Mouse (Mus musculus): ENCODE results near the gene Arhgap18. TPM values are rescaled to one million over a fixed set of nuclear protein-coding genes. Genes with fewer than 3 reads are reported as not detected.

The Arhgap18 gene
- polyA plus RNA-seq, 1 experiment: 10.7 TPM

GRCm38 (mm10) chr10:26877309-26877708 is 124.1 kb downstream of the Arhgap18 start:
- WGBS: 91% methylated on average over 11 of the region's 11 CpGs
- Histone ChIP-seq H3K4me3 (ENCODE audit: insufficient read depth, low read depth, low read length) (no peak overlapping the region), H3K4me1 (ENCODE audit: control insufficient read depth, insufficient read depth, low read length) (no peaks in the 10 kb centered on the region), H3K27me3 (replicated peaks; ENCODE audit: control insufficient read depth, insufficient read depth, low read length) (no peaks in the 10 kb centered on the region), H3K27ac (ENCODE audit: insufficient read depth, low read depth, low read length) (no peak overlapping the region), H3K36me3 (ENCODE audit: control insufficient read depth, insufficient read depth, low read length) (peaks cover 2% of the 10 kb centered on the region; the same call in 1 of the 2 replicates)
- no peak for DNase-seq
- TF ChIP-seq POLR2A (IDR thresholded peaks at IDR 0.05; ENCODE audit: low read depth, low read length): no peak
- no peak for TF ChIP-seq CTCF (conservative IDR thresholded peaks at IDR 0.05; ENCODE audit: insufficient read depth, insufficient read length, low read depth, low read length)

- H3K4me1 ChIP-seq (ENCODE audit: control insufficient read depth, insufficient read depth, low read length): no peaks in the 10 kb centered on the region
- peaks cover 2% of the 10 kb centered on the region for H3K36me3 ChIP-seq (ENCODE audit: control insufficient read depth, insufficient read depth, low read length)
- H3K27ac ChIP-seq (ENCODE audit: insufficient read depth, low read depth, low read length): no peak overlapping the region
- 64% methylated on average over 9 of the region's 9 CpGs for WGBS
- H3K27me3 ChIP-seq (replicated peaks; ENCODE audit: control insufficient read depth, insufficient read depth, low read length): no peaks in the 10 kb centered on the region
- DNase-seq: no peak
- H3K4me3 ChIP-seq (ENCODE audit: insufficient read depth, low read depth, low read length): no peak overlapping the region
- TF ChIP-seq POLR2A (IDR thresholded peaks at IDR 0.05; ENCODE audit: low read depth, low read length) (no peak), CTCF (conservative IDR thresholded peaks at IDR 0.05; ENCODE audit: insufficient read depth, insufficient read length, low read depth, low read length) (no peak)
Measured at GRCm38 (mm10) chr10:26878924-26879600, 125.8 kb downstream of the Arhgap18 start.

GRCm38 (mm10) chr10:26884949-26885348 is 131.7 kb downstream of the Arhgap18 start:
- TF ChIP-seq CTCF (conservative IDR thresholded peaks at IDR 0.05; ENCODE audit: insufficient read depth, insufficient read length, low read depth, low read length) (no peak), POLR2A (IDR thresholded peaks at IDR 0.05; ENCODE audit: low read depth, low read length) (no peak)
- Histone ChIP-seq H3K27me3 (replicated peaks; ENCODE audit: control insufficient read depth, insufficient read depth, low read length) (no peaks in the 10 kb centered on the region), H3K27ac (ENCODE audit: insufficient read depth, low read depth, low read length) (no peak overlapping the region), H3K4me1 (ENCODE audit: control insufficient read depth, insufficient read depth, low read length) (peaks cover 3% of the 10 kb centered on the region; the same call in 1 of the 2 replicates), H3K36me3 (ENCODE audit: control insufficient read depth, insufficient read depth, low read length) (no peaks in the 10 kb centered on the region; the same call in 1 of the 2 replicates), H3K4me3 (ENCODE audit: insufficient read depth, low read depth, low read length) (no peak overlapping the region)
- no peak for DNase-seq
- 90% methylated on average over 8 of the region's 8 CpGs for WGBS

GRCm38 (mm10) chr10:26889226-26889625 is 136.0 kb downstream of the Arhgap18 start:
- 55% methylated on average over 6 of the region's 6 CpGs for WGBS
- H3K27me3 ChIP-seq (replicated peaks; ENCODE audit: control insufficient read depth, insufficient read depth, low read length): no peaks in the 10 kb centered on the region
- DNase-seq: peak; percentile 47

GRCm38 (mm10) chr10:26889754-26890153 is 136.5 kb downstream of the Arhgap18 start:
- 67% methylated on average over 2 of the region's 2 CpGs for WGBS
- TF ChIP-seq POLR2A (IDR thresholded peaks at IDR 0.05; ENCODE audit: low read depth, low read length): no peak
- no peak for TF ChIP-seq CTCF (conservative IDR thresholded peaks at IDR 0.05; ENCODE audit: insufficient read depth, insufficient read length, low read depth, low read length)
- peaks cover 3% of the 10 kb centered on the region; the same call in 1 of the 2 replicates for H3K4me1 ChIP-seq (ENCODE audit: control insufficient read depth, insufficient read depth, low read length)

More at GRCm38 (mm10) chr10:26889226-26889625, 136.0 kb downstream of the Arhgap18 start:
- H3K27ac ChIP-seq (ENCODE audit: insufficient read depth, low read depth, low read length): no peak overlapping the region
- TF ChIP-seq POLR2A (IDR thresholded peaks at IDR 0.05; ENCODE audit: low read depth, low read length) (no peak), CTCF (conservative IDR thresholded peaks at IDR 0.05; ENCODE audit: insufficient read depth, insufficient read length, low read depth, low read length) (no peak)
- peaks cover 3% of the 10 kb centered on the region; the same call in 1 of the 2 replicates for H3K4me1 ChIP-seq (ENCODE audit: control insufficient read depth, insufficient read depth, low read length)
- no peaks in the 10 kb centered on the region for H3K36me3 ChIP-seq (ENCODE audit: control insufficient read depth, insufficient read depth, low read length)
- no peak overlapping the region for H3K4me3 ChIP-seq (ENCODE audit: insufficient read depth, low read depth, low read length)

GRCm38 (mm10) chr10:26890269-26890955 is 137.2 kb downstream of the Arhgap18 start:
- DNase-seq: peak; percentile 61
- no peak overlapping the region for H3K4me3 ChIP-seq (ENCODE audit: insufficient read depth, low read depth, low read length)
- WGBS: 12% methylated on average over 4 of the region's 4 CpGs
- no peak overlapping the region for H3K27ac ChIP-seq (ENCODE audit: insufficient read depth, low read depth, low read length)
- H3K4me1 ChIP-seq (ENCODE audit: control insufficient read depth, insufficient read depth, low read length): peaks cover 3% of the 10 kb centered on the region; the same call in 1 of the 2 replicates
- no peaks in the 10 kb centered on the region for H3K36me3 ChIP-seq (ENCODE audit: control insufficient read depth, insufficient read depth, low read length)
- TF ChIP-seq CTCF (conservative IDR thresholded peaks at IDR 0.05; ENCODE audit: insufficient read depth, insufficient read length, low read depth, low read length) (peak; percentile 91), POLR2A (IDR thresholded peaks at IDR 0.05; ENCODE audit: low read depth, low read length) (no peak)
- no peaks in the 10 kb centered on the region for H3K27me3 ChIP-seq (replicated peaks; ENCODE audit: control insufficient read depth, insufficient read depth, low read length)

More at GRCm38 (mm10) chr10:26889754-26890153, 136.5 kb downstream of the Arhgap18 start:
- H3K36me3 ChIP-seq (ENCODE audit: control insufficient read depth, insufficient read depth, low read length): no peaks in the 10 kb centered on the region
- H3K27ac ChIP-seq (ENCODE audit: insufficient read depth, low read depth, low read length): no peak overlapping the region
- H3K27me3 ChIP-seq (replicated peaks; ENCODE audit: control insufficient read depth, insufficient read depth, low read length): no peaks in the 10 kb centered on the region
- H3K4me3 ChIP-seq (ENCODE audit: insufficient read depth, low read depth, low read length): no peak overlapping the region
- no peak for DNase-seq

- Histone ChIP-seq H3K27me3 (replicated peaks; ENCODE audit: control insufficient read depth, insufficient read depth, low read length) (no peaks in the 10 kb centered on the region), H3K4me3 (ENCODE audit: insufficient read depth, low read depth, low read length) (no peak overlapping the region), H3K36me3 (ENCODE audit: control insufficient read depth, insufficient read depth, low read length) (no peaks in the 10 kb centered on the region), H3K4me1 (ENCODE audit: control insufficient read depth, insufficient read depth, low read length) (peaks cover 3% of the 10 kb centered on the region; the same call in 1 of the 2 replicates), H3K27ac (ENCODE audit: insufficient read depth, low read depth, low read length) (no peak overlapping the region)
- TF ChIP-seq CTCF (conservative IDR thresholded peaks at IDR 0.05; ENCODE audit: insufficient read depth, insufficient read length, low read depth, low read length): no peak
- DNase-seq: peak; percentile 78
- 55% methylated on average over 1 of the region's 1 CpGs for WGBS
Measured at GRCm38 (mm10) chr10:26893091-26893490, 139.9 kb downstream of the Arhgap18 start.

All from kidney, adult 2 months (tissue).